Mouse (Mus musculus) kidney, embryonic 16.5 days (tissue): Measurements from ENCODE around the gene Smim1. TPM values are rescaled to one million over a fixed set of nuclear protein-coding genes. Genes with fewer than 3 reads are reported as not detected.

Experiments used
- ATAC-seq: fragments of 200-750 bp; cut with Nextera tagmentation; 2 replicates; pipeline ENCODE4 v1.8.0; 2017; ENCODE audit warnings: moderate TSS enrichment; ENCODE audit not compliant: low FRiP score, low TSS enrichment
- H3K27ac ChIP-seq: fragments of 300-500 bp; sonication (generic); 2 replicates; pipeline ENCODE4 v1.5.1; 2014; ENCODE audit warnings: low read length
- H3K27me3 ChIP-seq: fragments of 300-500 bp; sonication (generic); 2 replicates; pipeline ENCODE4 v1.6.1; 2014; ENCODE audit warnings: low read length, control low read depth, mixed read lengths; ENCODE audit not compliant: insufficient read depth
- H3K36me3 ChIP-seq: fragments of 300-500 bp; sonication (generic); 2 replicates; pipeline ENCODE4 v1.6.1; 2014; ENCODE audit warnings: low read length, control low read depth, mixed read lengths; ENCODE audit not compliant: insufficient read depth
- H3K4me1 ChIP-seq: fragments of 300-500 bp; sonication (generic); 2 replicates; pipeline ENCODE4 v1.6.1; 2014; ENCODE audit warnings: low read length, control low read depth, mixed read lengths; ENCODE audit not compliant: insufficient read depth
- H3K4me2 ChIP-seq: fragments of 300-500 bp; sonication (generic); replicated peaks from 2 replicates; pipeline ENCODE4 v1.6.1; 2014; ENCODE audit warnings: low read depth, low read length
- H3K4me3 ChIP-seq: fragments of 300-500 bp; sonication (generic); 2 replicates; pipeline ENCODE4 v1.5.1; 2014; ENCODE audit warnings: mild to moderate bottlenecking, low read length
- H3K9ac ChIP-seq: fragments of 300-500 bp; sonication (generic); replicated peaks from 2 replicates; pipeline ENCODE4 v1.6.1; 2014; ENCODE audit warnings: low read length
- H3K9me3 ChIP-seq: fragments of 300-500 bp; sonication (generic); 2 replicates; pipeline ENCODE4 v1.6.1; 2016; ENCODE audit warnings: low read length, control low read depth
- WGBS: fragments of 180-500 bp; shearing (Covaris S2); extraction: QIAGEN DNeasy Blood & Tissue Kit; methylation state at CpG from one replicate; pipeline ENCODE4 v1.1.7; 2014; 5-methylcytosine and 5-hydroxymethylcytosine counted together
- polyA plus RNA-seq: library from polyadenylated mRNA; unstranded; fragments of >200 nt; fragmentation: Nextera tagmentation; extraction: Ambion mirVana; gene quantifications from 2 replicates; pipeline ENCODE4 v1.2.1, GENCODE M21; 2015

Smim1 gene
- polyA plus RNA-seq, 1 experiment from 2014 or later = 66.1 TPM

DNA sequence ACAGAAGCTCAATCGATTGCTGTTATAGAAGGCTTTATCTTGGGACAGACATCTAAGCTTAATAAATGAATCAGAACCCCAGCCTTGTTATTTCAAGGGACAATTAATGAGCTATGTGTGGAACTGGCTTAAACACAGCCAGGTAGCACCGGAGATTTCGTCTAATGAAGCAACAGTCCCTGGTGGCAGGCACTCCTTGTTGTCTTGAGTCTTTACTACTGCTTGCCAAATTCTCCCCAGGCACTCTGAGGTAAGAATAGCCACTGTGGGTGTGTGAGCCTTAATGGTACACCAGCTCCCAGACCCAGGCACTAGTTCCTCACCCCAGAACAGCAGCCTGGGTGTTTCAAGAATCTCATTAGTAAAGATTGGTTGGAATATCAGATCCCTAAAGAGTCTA is 25.4 kb upstream of the Smim1 start:
- Histone ChIP-seq H3K27ac (no peak overlapping the region), H3K4me3 (no peak overlapping the region), H3K4me1 (no peaks in the 10 kb centered on the region), H3K36me3 (no peaks in the 10 kb centered on the region), H3K9me3 (no peaks in the 10 kb centered on the region), H3K4me2 (no peak overlapping the region), H3K27me3 (no peaks in the 10 kb centered on the region), H3K9ac (no peak overlapping the region)
- no peak for ATAC-seq
- 91% methylated on average over 3 of the region's 3 CpGs for WGBS

DNA sequence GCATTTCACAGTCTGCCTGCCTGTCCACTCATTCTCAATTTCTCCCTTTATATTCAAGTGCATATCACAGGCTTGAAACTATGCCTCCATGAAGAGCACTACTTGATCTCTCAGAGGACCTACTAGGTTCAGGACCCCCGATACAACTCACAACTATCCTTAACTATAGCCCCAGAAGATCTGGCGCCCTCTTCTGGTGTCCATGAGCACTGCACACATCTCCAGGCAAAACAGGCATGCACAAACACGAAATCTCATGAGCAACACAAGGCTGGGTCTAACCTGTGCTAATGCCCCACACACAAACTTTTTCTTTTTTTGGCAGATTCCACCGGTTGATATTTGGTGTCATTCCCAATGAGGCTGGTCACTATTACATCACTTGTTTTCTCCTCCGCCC is 19.8 kb upstream of the Smim1 start:
- no peaks in the 10 kb centered on the region for H3K9me3 ChIP-seq
- no peak overlapping the region for H3K4me3 ChIP-seq
- no peaks in the 10 kb centered on the region for H3K36me3 ChIP-seq
- 66% methylated on average over 5 of the region's 5 CpGs for WGBS
- H3K9ac ChIP-seq = no peak overlapping the region
- ATAC-seq = no peak
- no peak overlapping the region for H3K4me2 ChIP-seq
- no peaks in the 10 kb centered on the region for H3K4me1 ChIP-seq
- H3K27ac ChIP-seq = no peak overlapping the region
- H3K27me3 ChIP-seq = no peaks in the 10 kb centered on the region

DNA sequence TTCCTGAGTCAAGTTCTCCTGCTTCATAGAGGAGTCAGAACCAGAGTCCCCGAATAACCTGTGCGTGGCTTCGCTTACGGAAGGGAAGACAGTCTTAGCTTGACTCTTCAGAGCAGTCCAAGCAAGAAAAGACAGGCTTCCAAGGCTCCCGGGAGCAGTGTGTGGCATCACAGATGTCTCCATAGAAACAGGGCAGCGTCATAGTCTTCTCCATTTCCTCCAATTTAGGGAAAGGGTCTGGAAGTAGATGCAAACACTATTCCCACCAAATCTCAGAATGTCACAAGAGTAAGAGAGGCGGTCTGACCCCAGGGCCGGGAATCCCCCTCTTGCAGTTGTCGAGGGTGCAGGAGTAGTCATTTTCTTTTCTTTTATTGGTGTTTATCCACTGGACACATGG is 16.5 kb upstream of the Smim1 start, which contains the start of gene Ccdc27:
Ccdc27 (minus strand) TSS at position 101 of the 400 bp plus-strand sequence.
- Histone ChIP-seq H3K4me3 (no peak within 1 kb of the TSS), H3K36me3 (no peaks in the 10 kb centered on the region), H3K27me3 (no peaks in the 10 kb centered on the region), H3K4me1 (peaks cover 1% of the 10 kb centered on the region; the same call in 1 of the 2 replicates), H3K9ac (no peak within 1 kb of the TSS), H3K4me2 (no peak within 1 kb of the TSS), H3K27ac (no peak within 1 kb of the TSS), H3K9me3 (no peaks in the 10 kb centered on the region)
- no peak for ATAC-seq
- 67% methylated on average over 9 of the region's 9 CpGs for WGBS

DNA sequence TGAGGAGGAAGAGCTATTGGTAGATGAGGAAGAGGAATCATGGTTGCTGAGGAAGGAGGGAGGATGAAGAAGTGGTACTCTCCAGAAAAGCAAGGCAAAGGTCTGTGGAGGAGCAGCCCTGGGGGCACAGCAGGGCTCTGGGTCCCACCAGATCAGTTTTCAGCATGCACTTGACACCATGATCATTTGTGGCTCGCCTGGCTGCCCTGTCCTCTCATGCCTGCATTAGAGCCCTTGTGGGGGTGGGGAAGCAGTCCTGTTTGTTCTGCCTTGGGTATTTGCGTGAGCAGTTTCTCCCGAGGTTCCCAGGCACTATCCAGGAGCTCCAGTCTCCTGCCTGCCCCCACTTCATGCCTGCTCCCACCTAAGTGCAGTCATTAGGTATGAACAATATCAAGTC is 11.1 kb upstream of the Smim1 start:
- no peak overlapping the region for H3K9ac ChIP-seq
- no peaks in the 10 kb centered on the region for H3K36me3 ChIP-seq
- H3K4me1 ChIP-seq = peaks cover 11% of the 10 kb centered on the region
- H3K27ac ChIP-seq = no peak overlapping the region
- no peak overlapping the region for H3K4me3 ChIP-seq
- no peaks in the 10 kb centered on the region for H3K27me3 ChIP-seq
- H3K9me3 ChIP-seq = no peaks in the 10 kb centered on the region
- WGBS = 10% methylated on average over 3 of the region's 3 CpGs
- peak; percentile 62; the same call in 1 of the 2 replicates for ATAC-seq
- no peak overlapping the region for H3K4me2 ChIP-seq

DNA sequence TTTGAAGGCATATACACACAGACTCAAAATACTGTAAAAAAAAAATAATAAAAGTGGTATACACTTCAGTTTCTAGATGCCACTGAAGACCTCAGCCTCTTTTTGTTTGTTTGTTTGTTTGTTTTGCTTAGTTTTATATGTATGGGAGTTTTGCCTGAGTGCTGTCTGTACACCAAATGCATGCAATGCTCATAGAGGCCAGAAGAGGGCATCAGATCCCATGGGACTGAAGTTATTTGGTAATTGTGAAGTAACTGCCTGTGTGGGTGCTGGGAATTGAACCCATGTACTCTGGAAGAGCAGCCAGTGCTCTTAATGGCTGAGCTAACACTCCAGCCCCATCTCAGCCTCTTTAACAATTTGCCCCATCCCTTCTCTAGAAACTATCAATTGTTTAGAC is 2.6 kb upstream of the Smim1 start:
- ATAC-seq = no peak
- H3K27ac ChIP-seq = no peak overlapping the region
- H3K36me3 ChIP-seq = no peaks in the 10 kb centered on the region
- no peak overlapping the region for H3K4me3 ChIP-seq
- H3K4me2 ChIP-seq = no peak overlapping the region
- H3K9ac ChIP-seq = no peak overlapping the region
- H3K9me3 ChIP-seq = no peaks in the 10 kb centered on the region
- H3K4me1 ChIP-seq = peaks cover 29% of the 10 kb centered on the region
- H3K27me3 ChIP-seq = no peaks in the 10 kb centered on the region

DNA sequence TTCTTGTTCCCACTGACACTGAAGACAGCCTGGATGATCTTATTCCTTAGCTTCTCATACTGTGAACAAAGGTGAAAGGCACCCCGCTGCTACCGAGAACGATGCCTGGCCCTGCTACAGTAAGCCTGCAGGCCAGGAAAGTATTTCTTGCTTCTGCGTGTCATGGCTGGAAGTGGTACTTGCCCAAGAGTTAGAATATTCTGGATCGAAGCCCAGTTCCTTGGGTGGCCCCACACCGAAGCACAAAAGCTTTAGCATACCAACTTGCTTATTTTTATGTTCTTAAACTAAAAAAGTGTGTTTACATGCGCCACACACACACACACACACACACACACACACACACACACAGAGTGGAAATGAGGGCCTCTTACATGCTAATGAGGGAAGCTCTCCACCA is 2.0 kb upstream of the Smim1 start:
- no peak for ATAC-seq
- Histone ChIP-seq H3K27ac (no peak overlapping the region), H3K4me2 (no peak overlapping the region), H3K9me3 (no peaks in the 10 kb centered on the region), H3K27me3 (no peaks in the 10 kb centered on the region), H3K36me3 (no peaks in the 10 kb centered on the region), H3K4me1 (peaks cover 35% of the 10 kb centered on the region), H3K9ac (no peak overlapping the region), H3K4me3 (no peak overlapping the region)
- 74% methylated on average over 7 of the region's 7 CpGs for WGBS

DNA sequence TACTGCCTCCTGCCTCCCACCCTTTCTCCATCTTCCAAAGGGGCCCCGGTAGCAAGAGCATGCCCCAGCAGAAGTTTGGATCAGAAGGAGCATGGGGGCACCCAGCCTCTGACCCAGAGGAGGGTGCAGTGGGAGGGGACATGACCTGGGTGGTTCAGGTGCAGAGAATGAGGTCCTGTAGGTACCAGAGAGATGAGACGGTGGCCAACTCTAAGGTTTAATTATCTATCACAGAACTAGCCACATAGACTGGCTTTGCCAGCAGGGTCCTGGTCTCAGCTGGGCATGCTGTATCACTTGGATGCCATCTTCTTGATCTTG is 371 bp upstream of the Smim1 start:
- Histone ChIP-seq H3K36me3 (peaks cover 5% of the 10 kb centered on the region; the same call in 1 of the 2 replicates), H3K27ac (peak overlapping the region; percentile 80), H3K4me2 (peak overlapping the region; percentile 70), H3K4me3 (peak overlapping the region; percentile 63), H3K9me3 (no peaks in the 10 kb centered on the region), H3K4me1 (peaks cover 49% of the 10 kb centered on the region), H3K27me3 (no peaks in the 10 kb centered on the region), H3K9ac (peak overlapping the region; percentile 73)
- no peak for ATAC-seq
- 30% methylated on average over 2 of the region's 2 CpGs for WGBS

DNA sequence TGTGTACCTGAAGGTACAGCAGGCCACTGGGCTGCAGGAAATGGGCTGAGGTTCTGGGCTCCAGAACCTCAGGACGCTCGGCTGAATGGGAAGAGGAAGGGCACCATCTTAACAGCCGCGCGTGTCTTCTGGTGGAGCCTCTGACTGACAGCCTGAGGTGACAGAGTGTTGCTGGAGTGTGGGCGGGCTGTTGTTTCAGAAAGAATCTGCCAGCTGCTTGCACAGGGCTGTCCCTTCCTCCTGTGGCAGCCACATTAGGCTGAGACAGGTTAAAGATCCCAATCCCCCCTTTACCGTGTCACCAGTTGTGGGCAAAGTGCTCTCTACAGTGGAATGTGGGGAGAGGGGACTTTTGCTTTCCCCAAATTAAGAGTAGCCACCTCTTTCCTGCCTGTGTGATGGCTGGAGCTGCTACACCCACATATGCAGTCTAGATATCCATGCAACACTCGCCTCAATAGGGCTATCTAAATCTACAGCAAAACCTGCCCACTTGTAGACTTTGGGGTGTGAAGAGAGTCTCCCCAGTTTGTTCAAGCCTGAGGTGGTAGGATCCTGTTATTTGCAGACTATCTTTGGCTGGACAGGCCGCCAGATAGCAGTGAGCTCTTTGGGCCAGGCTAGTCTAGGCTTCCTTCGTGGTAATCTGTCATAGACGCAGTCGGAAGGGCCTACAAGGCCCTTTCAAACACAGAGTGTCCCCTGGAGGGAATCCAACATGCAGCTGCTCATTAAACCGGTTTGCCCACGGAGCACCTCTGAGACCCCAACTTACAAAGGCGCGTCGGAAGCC is 1.1 kb downstream of the Smim1 start:
- peak overlapping the region; percentile 70 for H3K4me2 ChIP-seq
- H3K9ac ChIP-seq = peak overlapping the region; percentile 73
- no peak for ATAC-seq
- H3K4me1 ChIP-seq = peaks cover 49% of the 10 kb centered on the region
- H3K27ac ChIP-seq = peak overlapping the region; percentile 80
- H3K4me3 ChIP-seq = peak overlapping the region; percentile 63
- WGBS = 37% methylated on average over 17 of the region's 17 CpGs
- no peaks in the 10 kb centered on the region for H3K27me3 ChIP-seq
- peaks cover 19% of the 10 kb centered on the region for H3K36me3 ChIP-seq
- H3K9me3 ChIP-seq = no peaks in the 10 kb centered on the region

DNA sequence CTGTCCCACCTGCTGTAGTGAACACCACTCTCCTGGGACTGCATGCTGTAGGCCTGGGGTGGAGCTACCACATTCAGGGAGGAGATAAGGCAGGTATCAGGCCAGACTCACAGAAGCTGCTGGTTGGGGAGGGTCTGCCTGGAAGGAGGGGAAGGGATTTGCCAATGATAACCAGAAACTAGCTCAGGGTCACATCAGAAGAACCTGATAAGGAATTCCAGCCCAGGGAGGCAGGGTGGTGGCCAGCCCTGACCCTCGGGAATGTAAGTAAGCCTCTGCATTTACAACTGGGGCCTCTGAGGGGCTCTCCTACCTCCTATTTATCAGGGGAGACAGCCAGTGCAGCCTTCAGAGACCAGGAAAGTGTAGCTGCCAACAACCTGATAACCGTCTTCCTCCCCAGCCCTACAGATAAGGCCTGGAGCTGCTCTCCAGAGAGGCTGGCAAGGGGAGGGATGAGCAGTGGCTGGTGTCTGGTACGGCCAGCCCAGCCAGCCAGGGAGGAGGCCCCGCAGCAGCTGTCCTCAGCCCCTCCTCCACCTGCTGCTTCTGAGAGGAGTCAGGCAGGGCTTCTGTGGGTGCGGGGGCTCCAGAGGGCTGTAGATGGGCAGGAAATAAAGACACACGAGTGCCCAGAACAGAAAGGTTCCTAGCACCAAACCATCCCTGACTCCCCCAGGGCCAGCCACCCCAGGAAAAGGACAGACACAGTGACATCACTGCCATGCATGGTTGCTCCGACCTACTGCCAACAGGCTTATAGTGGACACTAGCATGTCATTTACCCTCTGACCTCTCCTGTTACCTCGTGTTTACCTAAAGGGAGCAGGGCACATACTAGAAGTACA is 2.1 kb downstream of the Smim1 start:
- Histone ChIP-seq H3K9me3 (no peaks in the 10 kb centered on the region), H3K4me1 (peaks cover 49% of the 10 kb centered on the region), H3K4me2 (peak overlapping the region; percentile 70), H3K27me3 (no peaks in the 10 kb centered on the region), H3K36me3 (peaks cover 29% of the 10 kb centered on the region), H3K9ac (no peak overlapping the region), H3K4me3 (no peak overlapping the region), H3K27ac (peak overlapping the region; percentile 89; the same call in 1 of the 2 replicates)
- WGBS = 11% methylated on average over 8 of the region's 8 CpGs
- ATAC-seq = no peak

DNA sequence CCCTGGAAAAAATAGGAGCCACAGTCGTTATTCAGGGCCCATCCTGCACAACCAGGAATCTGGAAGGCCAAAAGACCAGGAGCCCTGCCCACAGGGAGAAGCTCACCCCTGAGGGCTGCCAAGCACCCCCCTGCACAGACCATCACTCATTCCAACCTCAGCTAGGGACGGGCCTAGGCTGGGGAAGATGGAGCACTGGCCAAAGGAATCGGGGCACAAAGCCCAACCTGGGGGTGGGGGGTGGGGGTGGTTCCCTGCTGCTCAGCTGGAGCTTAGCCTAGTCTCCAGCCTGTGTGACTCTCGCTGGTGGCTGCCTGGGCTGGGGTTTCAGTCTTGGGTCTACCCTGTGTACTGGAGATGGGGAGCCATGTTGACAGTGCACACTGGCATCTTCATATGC is 3.2 kb downstream of the Smim1 start:
- peak overlapping the region; percentile 29 for H3K9ac ChIP-seq
- peak overlapping the region; percentile 89 for H3K27ac ChIP-seq
- no peaks in the 10 kb centered on the region for H3K27me3 ChIP-seq
- peaks cover 40% of the 10 kb centered on the region for H3K36me3 ChIP-seq
- 0 out of 2 replicates have a peak overlapping the region, but pooled peaks have one; percentile 14 for H3K4me2 ChIP-seq
- H3K4me3 ChIP-seq = no peak overlapping the region
- ATAC-seq = 0 out of 2 replicates have a peak, but pooled peaks have one; percentile 7
- H3K4me1 ChIP-seq = peaks cover 49% of the 10 kb centered on the region
- no peaks in the 10 kb centered on the region for H3K9me3 ChIP-seq
- 29% methylated on average over 4 of the region's 4 CpGs for WGBS
